Mouse (Mus musculus) c-Kit-positive CD71-negative TER-119-negative erythroid progenitor cells, embryonic 14.5 days (primary cell): ENCODE measurements around the gene Cycs.

ENCODE experiments used
- DNase-seq: peaks from one replicate; pipeline ENCODE4 v3.0.0-alpha.2; 2013; ENCODE audit warnings: low read depth

The Cycs gene

GRCm38 (mm10) chr6:50545412-50546043 is 20.8 kb downstream of the Cycs start:
- peak; percentile 50 for DNase-seq

GRCm38 (mm10) chr6:50542535-50542934 is 23.8 kb downstream of the Cycs start:
- DNase-seq = no peak

DNA sequence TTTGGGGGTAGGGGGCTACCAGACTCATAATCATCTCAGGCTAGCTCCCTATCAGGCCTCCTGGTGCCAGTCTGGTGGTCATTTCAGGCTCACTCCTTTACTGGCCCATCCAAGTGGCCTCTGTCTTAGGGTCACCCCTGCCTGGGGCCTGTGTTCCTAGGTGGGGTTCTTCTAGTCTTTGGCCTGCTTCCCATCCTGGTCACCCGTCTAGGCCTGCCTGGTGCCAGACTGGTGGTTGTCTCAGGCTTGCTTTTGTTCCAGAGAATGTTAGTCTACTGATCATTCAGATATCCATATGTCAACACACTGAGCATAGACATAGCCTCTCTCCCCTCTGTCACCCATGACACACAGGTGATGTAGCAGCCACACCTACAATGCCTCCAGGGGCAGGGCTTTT is 26.7 kb downstream of the Cycs start:
- DNase-seq = no peak

DNA sequence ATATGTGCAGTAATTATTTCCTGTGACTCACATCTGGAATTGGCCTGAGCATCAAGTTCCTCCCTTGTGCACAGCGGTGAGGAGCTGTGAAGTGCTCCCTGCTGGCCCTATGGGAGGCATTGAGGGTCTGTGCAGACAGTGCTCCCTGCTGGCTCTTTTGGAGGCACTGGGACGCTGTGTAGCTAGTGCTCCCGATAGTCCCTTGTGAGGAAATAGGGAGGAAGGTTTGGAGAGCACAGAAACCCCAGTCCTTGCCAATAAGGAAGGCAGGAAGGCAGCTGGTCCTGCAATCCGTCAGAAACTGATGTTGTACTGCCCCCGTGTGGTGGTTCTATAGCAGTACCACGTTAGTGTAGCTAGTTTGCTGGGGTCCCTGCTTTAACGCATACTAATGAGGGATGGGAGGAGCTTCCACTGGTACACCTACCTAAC is 29.9 kb downstream of the Cycs start:
- peak; percentile 83 for DNase-seq

- no peak for DNase-seq
Measured at GRCm38 (mm10) chr6:50535346-50535745, 31.0 kb downstream of the Cycs start.

GRCm38 (mm10) chr6:50531920-50532319 is 34.4 kb downstream of the Cycs start:
- no peak for DNase-seq

- no peak for DNase-seq
Measured at GRCm38 (mm10) chr6:50531003-50531402, 35.3 kb downstream of the Cycs start.

DNA sequence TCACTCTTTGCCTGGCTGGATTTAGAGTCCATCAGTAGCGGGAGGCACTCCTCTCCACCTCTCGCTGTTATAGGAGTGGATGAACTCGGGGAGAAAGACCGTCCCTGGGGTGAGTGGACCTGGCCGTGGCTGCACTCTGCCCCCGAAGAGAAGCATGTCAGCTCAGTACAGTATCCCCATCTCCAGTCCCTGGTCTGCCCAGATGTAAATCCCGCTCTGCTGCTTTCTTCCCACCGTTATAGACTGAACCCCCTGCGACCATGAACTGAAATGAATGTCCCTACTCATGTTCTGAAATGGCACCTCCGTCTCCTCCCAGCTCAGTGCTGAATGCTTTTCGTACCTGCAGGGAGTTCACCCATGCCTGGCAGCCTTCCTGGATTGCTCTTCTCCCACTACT is 37.1 kb downstream of the Cycs start:
- no peak for DNase-seq

GRCm38 (mm10) chr6:50527416-50527815 is 38.9 kb downstream of the Cycs start:
- DNase-seq = no peak

DNA sequence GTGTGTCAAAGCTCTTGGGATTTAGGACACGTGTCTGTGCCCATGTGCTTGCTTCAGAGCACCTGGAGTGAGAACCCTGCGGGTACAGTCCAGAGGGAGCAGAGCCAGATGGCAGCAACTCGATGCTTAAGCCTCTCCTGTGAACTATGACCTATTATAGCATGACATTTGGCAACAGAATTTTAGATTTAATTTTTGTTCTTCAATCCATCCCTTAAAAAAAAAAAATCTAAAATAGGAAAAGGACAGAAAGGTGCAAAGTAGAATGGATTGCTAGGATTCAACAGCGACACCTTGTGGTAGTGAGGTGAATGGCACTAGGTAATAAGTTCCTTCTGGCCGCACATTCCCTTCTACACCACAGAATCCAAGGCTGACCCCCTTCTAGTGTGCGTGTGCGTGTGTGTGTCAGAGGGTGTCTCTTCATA is 39.7 kb downstream of the Cycs start:
- DNase-seq = peak; percentile 62

GRCm38 (mm10) chr6:50525846-50526245 is 40.5 kb downstream of the Cycs start:
- no peak for DNase-seq

- DNase-seq = no peak
Measured at GRCm38 (mm10) chr6:50524261-50524896, 42.0 kb downstream of the Cycs start.

GRCm38 (mm10) chr6:50522772-50523171 is 43.6 kb downstream of the Cycs start:
- no peak for DNase-seq

DNA sequence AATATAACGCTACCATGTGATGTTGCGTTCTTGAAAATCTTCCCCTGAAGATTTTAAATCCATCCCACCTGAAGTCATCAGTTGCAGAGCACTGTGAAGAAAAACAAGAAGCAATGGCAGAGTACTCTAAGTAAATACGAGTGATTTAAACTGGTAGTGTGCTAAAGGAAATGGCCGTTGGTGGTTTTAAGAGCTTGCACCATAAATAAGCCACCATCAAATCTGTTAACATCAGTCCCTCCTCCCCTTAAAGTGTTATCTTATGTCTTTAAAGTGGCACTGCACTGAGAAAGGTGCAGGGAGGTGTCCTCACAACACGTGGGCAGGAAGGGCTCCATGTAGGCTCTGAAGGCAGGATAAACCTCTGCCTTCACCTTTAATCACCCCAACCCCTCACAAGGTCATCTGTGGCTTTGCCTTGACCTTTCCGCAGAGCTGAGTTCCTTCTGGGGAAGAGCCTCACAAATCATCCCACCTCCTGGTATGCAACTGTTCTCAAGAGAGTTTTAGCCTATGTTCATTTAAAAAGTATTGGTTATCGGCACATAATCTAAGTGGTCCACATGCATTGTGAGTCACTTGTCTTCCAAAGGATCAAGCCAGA is 44.7 kb downstream of the Cycs start:
- DNase-seq = no peak

DNA sequence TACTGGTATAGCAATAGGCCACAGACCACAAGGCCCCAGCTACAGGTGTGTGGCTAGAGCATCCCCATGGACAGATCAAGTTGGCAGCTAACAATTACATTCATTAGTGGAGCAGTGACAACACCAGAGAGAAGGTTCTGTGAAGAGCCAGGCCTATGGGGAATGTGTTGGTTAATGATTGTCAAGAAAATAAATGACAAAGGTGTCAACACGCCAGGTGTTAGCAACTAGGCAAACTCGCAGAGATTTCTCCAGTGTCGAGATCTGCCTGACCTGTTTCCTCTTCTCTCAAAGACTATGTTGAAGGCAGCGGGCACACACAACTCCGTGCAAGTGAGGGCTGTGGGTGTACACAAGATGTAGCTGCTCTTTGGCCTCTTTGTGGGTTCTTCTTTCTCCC is 46.2 kb downstream of the Cycs start:
- DNase-seq = no peak

- no peak for DNase-seq
Measured at GRCm38 (mm10) chr6:50518371-50518770, 48.0 kb downstream of the Cycs start.
